Mouse (Mus musculus) thymus, adult 2 months (tissue): ENCODE results near the gene Tmem235.

Source experiments
- CTCF ChIP-seq: fragments of 200-500 bp; IDR thresholded peaks from 2 replicates; pipeline ENCODE4 v1.5.1; 2012; ENCODE audit warnings: mild to moderate bottlenecking, control low read depth, low read length, moderate library complexity, borderline replicate concordance; ENCODE audit not compliant: control insufficient read depth, poor library complexity, insufficient read depth; ENCODE audit errors: extremely low read depth
- POLR2A ChIP-seq: fragments of 200-500 bp; IDR thresholded peaks from 2 replicates; pipeline ENCODE4 v1.6.1; 2012; ENCODE audit warnings: mild to moderate bottlenecking, low read length, control low read depth, moderate library complexity; ENCODE audit not compliant: control insufficient read depth, poor library complexity, insufficient read depth; ENCODE audit errors: extremely low read depth

DNA sequence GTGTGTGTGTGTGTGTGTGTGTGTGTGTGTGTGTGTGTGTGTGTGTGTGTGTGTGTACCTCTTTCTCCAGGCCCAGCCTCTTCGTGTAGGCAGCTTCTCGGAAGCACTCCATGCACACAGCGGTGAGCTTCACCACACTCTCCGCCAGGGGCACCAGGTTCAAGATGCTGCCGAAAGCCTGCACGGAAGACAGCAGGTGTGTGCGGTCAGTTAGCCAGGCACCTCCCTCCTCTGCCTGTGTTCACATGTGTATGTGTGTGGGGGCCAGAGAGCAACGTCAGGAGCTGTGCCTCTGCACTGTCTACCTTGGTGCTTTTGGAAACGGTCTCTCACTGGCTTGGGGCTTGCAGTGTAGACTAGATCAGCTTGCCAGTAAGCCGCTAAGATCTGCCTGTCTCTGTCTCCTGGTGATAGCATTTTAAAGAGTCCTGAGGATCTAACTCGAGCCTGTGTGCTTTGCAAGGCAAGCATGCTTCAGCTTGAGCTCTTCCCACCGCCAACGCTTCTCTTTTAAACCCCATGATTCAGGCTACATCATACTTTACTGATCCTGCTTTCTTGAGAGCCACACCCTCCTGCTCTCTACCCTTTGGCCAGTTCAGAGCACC, 44.1 kb upstream of the Tmem235 start:
- TF ChIP-seq CTCF = no peak
- TF ChIP-seq POLR2A = no peak
